Mouse (Mus musculus) lung, postnatal 0 days (tissue): Measurements from ENCODE around the gene Optn. TPM values are rescaled to one million over a fixed set of nuclear protein-coding genes. Genes with fewer than 3 reads are reported as not detected.
A peak's percentile ranks its signal among the peaks of the same experiment; 100 is the strongest.

Source experiments
- ATAC-seq: fragments of 200-750 bp; cut with Nextera tagmentation; 2 replicates; pipeline ENCODE4 v1.8.0; 2017; ENCODE audit warnings: moderate library complexity
- DNase-seq: peaks from one replicate; pipeline ENCODE4 v3.0.0-alpha.2; 2016; ENCODE audit warnings: low spot score
- H3K27ac ChIP-seq: fragments of 300-500 bp; sonication (generic); 2 replicates; pipeline ENCODE4 v1.5.1; 2014; ENCODE audit warnings: antibody characterized with exemption, mild to moderate bottlenecking, low read length, mixed read lengths
- H3K27me3 ChIP-seq: fragments of 300-500 bp; sonication (generic); replicated peaks from 2 replicates; pipeline ENCODE4 v1.6.1; 2014; ENCODE audit warnings: low read length, mixed read lengths; ENCODE audit not compliant: insufficient read depth
- H3K36me3 ChIP-seq: fragments of 300-500 bp; sonication (generic); 2 replicates; pipeline ENCODE4 v1.6.1; 2014; ENCODE audit warnings: low read length, mixed read lengths; ENCODE audit not compliant: insufficient read depth
- H3K4me1 ChIP-seq: fragments of 300-500 bp; sonication (generic); 2 replicates; pipeline ENCODE4 v1.6.1; 2014; ENCODE audit warnings: antibody characterized with exemption, low read depth, low read length, mixed read lengths; ENCODE audit not compliant: insufficient read depth
- H3K4me2 ChIP-seq: fragments of 300-500 bp; sonication (generic); replicated peaks from 2 replicates; pipeline ENCODE4 v1.6.1; 2014; ENCODE audit warnings: low read depth, mild to moderate bottlenecking, low read length, moderate library complexity, mixed read lengths
- H3K4me3 ChIP-seq: fragments of 300-500 bp; sonication (generic); 2 replicates; pipeline ENCODE4 v1.5.1; 2014; ENCODE audit warnings: low read depth, low read length
- H3K9ac ChIP-seq: fragments of 300-500 bp; sonication (generic); replicated peaks from 2 replicates; pipeline ENCODE4 v1.6.1; 2014; ENCODE audit warnings: low read depth, mild to moderate bottlenecking
- H3K9me3 ChIP-seq: fragments of 300-500 bp; sonication (generic); 2 replicates; pipeline ENCODE4 v1.6.1; 2016; ENCODE audit warnings: low read length, mixed read lengths
- CTCF ChIP-seq: IDR thresholded peaks from 2 replicates; pipeline ENCODE4 v1.5.1; 2016; ENCODE audit warnings: antibody characterized with exemption, mild to moderate bottlenecking
- EP300 ChIP-seq: IDR thresholded peaks from 2 replicates; pipeline ENCODE4 v1.6.1; 2016; ENCODE audit warnings: antibody characterized with exemption, mild to moderate bottlenecking, control low read depth
- WGBS: fragments of 180-500 bp; shearing (Covaris S2); extraction: QIAGEN DNeasy Blood & Tissue Kit; methylation state at CpG from one replicate; pipeline ENCODE4 v1.1.7; 2014; 5-methylcytosine and 5-hydroxymethylcytosine counted together
- polyA plus RNA-seq: library from polyadenylated mRNA; unstranded; fragments of >200 nt; fragmentation: Nextera tagmentation; extraction: Ambion mirVana; gene quantifications from 2 replicates; pipeline ENCODE4 v1.2.1, GENCODE M21; 2015

Gene Optn
- polyA plus RNA-seq, 1 experiment from 2014 or later, result 23.0 TPM

DNA sequence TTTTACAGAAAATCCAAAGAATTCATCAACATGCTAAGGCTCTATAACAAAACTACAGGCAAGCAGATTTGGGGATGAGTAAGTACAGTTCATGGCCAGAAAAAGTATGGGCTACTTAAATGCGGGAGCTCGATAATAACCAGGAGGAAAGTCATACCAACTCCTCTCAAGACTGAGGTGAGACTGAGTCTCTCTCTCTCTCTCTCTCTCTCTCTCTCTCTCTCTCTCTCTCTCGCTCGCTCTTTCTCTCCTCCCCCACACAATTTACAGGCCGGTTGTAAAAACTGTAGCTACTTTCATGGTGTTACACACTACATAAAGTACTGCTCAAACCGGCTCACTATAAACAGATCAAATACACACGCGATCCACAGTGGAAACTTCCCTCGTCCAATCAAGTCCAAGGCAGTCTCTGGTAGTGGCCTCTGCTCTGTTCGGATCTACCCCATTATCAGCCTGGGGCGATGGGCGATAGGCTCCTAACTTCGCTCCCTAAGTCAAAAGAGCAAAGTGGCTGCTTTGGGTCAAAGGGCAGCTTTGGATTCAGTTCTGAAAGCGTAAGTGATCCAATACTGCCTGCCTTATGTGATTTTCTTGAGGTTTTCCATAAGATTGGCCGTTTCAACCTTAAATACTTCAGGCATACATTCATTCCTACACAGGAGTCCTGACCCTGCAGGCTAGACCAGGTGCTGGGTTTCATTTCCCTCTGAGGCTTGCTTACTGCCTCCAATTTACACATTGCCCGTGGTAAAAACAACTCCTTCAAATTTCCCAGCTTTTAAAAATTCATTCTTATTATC lies 1.2 kb downstream of the Optn start:
- H3K27me3 ChIP-seq, result no peaks in the 10 kb centered on the region
- peak overlapping the region; percentile 64 for H3K4me3 ChIP-seq
- no peak for TF ChIP-seq EP300
- TF ChIP-seq CTCF, result no peak
- DNase-seq, result peak; percentile 16
- peak overlapping the region; percentile 82 for H3K4me2 ChIP-seq
- H3K27ac ChIP-seq, result no peak overlapping the region
- peaks cover 10% of the 10 kb centered on the region; the same call in 1 of the 2 replicates for H3K4me1 ChIP-seq
- H3K9me3 ChIP-seq, result no peaks in the 10 kb centered on the region
- no peak overlapping the region for H3K9ac ChIP-seq
- WGBS, result 51% methylated on average over 16 of the region's 16 CpGs
- no peak for ATAC-seq
- no peaks in the 10 kb centered on the region for H3K36me3 ChIP-seq

DNA sequence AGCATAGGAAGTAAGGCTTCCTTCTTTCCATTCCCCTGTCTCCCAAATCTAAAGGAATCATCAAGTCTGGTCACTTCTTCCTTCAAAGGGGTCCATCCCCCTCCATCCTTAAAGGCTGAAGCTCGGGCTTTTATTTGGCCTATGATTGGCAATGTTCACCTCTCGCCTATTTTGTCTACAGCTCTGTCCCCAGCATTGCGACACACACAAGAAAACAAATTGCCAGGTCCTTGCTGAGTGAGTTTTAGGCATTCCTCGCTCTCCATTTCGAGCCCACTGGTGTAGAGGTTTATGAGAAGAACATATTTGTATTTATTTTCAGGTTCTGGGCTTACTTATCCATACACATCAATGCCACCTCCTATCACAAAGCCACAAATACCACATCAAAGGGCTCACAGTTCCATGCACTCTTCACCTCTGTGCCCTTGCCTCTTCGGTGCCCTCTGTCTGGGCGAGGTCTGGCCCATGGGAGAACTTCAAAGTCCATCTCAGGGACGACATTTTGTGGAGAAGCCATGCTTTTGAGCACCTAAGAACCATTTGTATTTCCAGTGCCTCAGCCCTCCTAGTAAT lies 2.6 kb downstream of the Optn start:
- Histone ChIP-seq H3K4me3 (no peak overlapping the region), H3K27me3 (no peaks in the 10 kb centered on the region), H3K4me1 (peaks cover 10% of the 10 kb centered on the region; the same call in 1 of the 2 replicates), H3K36me3 (no peaks in the 10 kb centered on the region), H3K9ac (no peak overlapping the region), H3K9me3 (no peaks in the 10 kb centered on the region), H3K27ac (no peak overlapping the region), H3K4me2 (no peak overlapping the region)
- WGBS, result 66% methylated on average over 8 of the region's 8 CpGs
- DNase-seq (no peak), ATAC-seq (no peak)
- TF ChIP-seq EP300 (no peak), CTCF (no peak)

- DNase-seq (no peak), ATAC-seq (no peak)
- Histone ChIP-seq H3K27me3 (no peaks in the 10 kb centered on the region), H3K9ac (no peak overlapping the region), H3K9me3 (no peaks in the 10 kb centered on the region), H3K4me1 (peaks cover 10% of the 10 kb centered on the region; the same call in 1 of the 2 replicates), H3K27ac (no peak overlapping the region), H3K4me3 (no peak overlapping the region), H3K4me2 (no peak overlapping the region), H3K36me3 (no peaks in the 10 kb centered on the region)
- TF ChIP-seq CTCF (no peak), EP300 (no peak)
- WGBS, result 83% methylated on average over 4 of the region's 4 CpGs
Observed at GRCm38 (mm10) chr2:5059997-5060396, 3.9 kb downstream of the Optn start.

- Histone ChIP-seq H3K9me3 (no peaks in the 10 kb centered on the region), H3K27me3 (no peaks in the 10 kb centered on the region), H3K4me1 (peaks cover 5% of the 10 kb centered on the region; the same call in 1 of the 2 replicates), H3K9ac (no peak overlapping the region), H3K27ac (no peak overlapping the region), H3K4me2 (no peak overlapping the region), H3K36me3 (no peaks in the 10 kb centered on the region), H3K4me3 (no peak overlapping the region)
- ATAC-seq, result peak; percentile 91
- TF ChIP-seq EP300 (peak; percentile 79), CTCF (no peak)
- DNase-seq, result peak; percentile 83
- WGBS, result 45% methylated on average over 5 of the region's 5 CpGs
Observed at GRCm38 (mm10) chr2:5058436-5058835, 5.4 kb downstream of the Optn start.

DNA sequence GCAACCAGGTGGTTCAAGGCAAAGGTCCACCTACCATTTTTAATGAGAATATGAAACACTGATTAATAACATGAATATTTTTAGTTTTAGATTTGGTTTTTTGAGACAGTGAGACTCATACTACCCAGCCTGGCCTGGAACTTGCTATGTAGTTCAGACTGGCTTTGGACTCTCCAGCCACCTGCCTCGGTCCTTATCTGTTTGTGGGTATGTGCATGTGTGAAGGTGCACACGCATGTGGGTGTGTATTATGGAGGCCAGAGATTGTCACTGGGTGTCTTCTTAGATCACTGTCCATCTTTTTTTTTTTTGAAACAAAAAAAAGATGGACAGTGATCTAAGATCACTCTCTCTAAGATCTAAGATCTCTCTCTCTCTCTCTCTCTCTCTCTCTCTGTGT lies 13.3 kb downstream of the Optn start:
- ATAC-seq, result no peak
- Histone ChIP-seq H3K27me3 (no peaks in the 10 kb centered on the region), H3K9me3 (no peaks in the 10 kb centered on the region), H3K27ac (no peak overlapping the region), H3K4me3 (no peak overlapping the region), H3K9ac (no peak overlapping the region), H3K4me2 (no peak overlapping the region), H3K36me3 (no peaks in the 10 kb centered on the region), H3K4me1 (no peaks in the 10 kb centered on the region)
- TF ChIP-seq EP300, result no peak
- no peak for TF ChIP-seq CTCF
- no peak for DNase-seq
- 86% methylated on average over 2 of the region's 2 CpGs for WGBS

- ATAC-seq (no peak), DNase-seq (no peak)
- Histone ChIP-seq H3K9ac (no peak overlapping the region), H3K4me2 (no peak overlapping the region), H3K27me3 (no peaks in the 10 kb centered on the region), H3K4me1 (no peaks in the 10 kb centered on the region), H3K27ac (no peak overlapping the region), H3K4me3 (no peak overlapping the region), H3K36me3 (no peaks in the 10 kb centered on the region), H3K9me3 (no peaks in the 10 kb centered on the region)
- WGBS, result 72% methylated on average over 2 of the region's 2 CpGs
- TF ChIP-seq EP300, result no peak
- no peak for TF ChIP-seq CTCF
Observed at GRCm38 (mm10) chr2:5047016-5047415, 16.8 kb downstream of the Optn start.
